Mouse (Mus musculus) stomach, postnatal 0 days (tissue): ENCODE results near the gene Syn2.

Source experiments
- CTCF ChIP-seq: IDR thresholded peaks from 2 replicates; pipeline ENCODE4 v1.5.1; 2016; ENCODE audit warnings: antibody characterized with exemption, low read depth, mild to moderate bottlenecking, moderate library complexity
- EP300 ChIP-seq: optimal IDR thresholded peaks from 2 replicates; pipeline ENCODE3; 2016; ENCODE audit warnings: antibody characterized with exemption

DNA sequence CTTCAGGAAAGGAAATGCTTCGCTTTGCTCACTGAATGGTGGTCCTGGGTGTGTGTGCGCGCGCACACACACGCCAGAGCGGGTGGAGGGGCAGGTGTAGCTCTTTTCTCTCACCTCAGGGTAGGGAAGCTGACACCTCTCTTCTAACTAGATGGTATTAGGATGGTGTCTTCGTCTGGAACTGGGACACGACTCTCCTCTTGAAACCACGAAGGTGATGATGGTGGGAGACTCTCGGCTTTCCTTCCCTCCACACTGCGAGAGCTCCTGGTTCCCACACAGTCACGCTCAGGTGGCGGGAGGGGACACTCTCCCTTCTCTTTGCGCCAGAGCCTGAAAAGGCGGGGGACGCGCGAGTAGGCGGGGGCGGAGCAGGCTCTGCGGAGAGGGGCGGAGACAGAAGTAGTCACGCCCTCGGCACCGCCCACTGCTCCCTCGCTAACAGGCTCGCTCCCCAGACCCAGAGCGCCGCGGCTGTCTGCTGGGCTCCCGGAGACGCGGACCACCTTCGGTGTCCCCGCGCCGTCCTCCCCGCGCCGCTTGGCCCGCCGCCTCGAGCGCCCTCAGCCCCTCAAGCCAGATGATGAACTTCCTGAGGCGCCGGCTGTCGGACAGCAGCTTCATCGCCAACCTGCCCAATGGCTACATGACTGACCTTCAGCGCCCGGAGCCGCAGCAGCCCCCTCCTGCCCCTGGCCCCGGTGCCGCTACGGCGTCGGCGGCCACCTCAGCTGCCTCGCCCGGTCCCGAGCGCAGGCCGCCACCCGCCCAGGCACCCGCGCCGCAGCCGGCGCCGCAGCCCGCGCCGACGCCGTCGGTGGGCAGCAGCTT, at the start of gene Syn2:
- TF ChIP-seq CTCF (no peak), EP300 (no peak)
